8 mouse cellular contexts compared by ENCODE assay signal in the genomic region with DNA sequence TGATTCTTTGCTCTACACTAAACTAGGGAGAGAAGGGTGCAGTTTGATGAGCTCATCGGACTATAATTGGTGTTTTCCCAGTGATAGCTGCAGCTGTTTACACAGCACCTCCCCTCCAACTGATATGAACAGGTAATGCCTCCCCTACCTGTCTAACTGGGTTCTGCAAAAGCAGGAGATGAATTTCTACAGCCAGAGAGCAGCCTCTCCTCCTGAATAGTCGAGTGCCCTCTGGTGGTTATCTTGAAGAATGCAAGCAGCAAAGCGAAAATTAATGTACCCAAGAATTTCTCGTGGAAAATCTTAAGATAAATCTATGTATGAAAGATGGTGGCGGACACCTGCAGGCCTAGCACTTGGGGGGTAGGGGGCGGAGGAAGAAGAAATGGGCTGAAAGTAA. TPM values are rescaled to one million over a fixed set of nuclear protein-coding genes. Genes with fewer than 3 reads are reported as not detected.
DNase-seq lines count a peak whose midpoint lies in the region; ATAC-seq and TF ChIP-seq lines count a peak whose summit lies in the region.

No protein-coding gene starts in this region.

- no peak overlapping the region for H3K4me2 ChIP-seq in embryonic facial prominence, embryonic 11.5 days (ENCODE audit: low read depth, low read length)

- no peak overlapping the region for H3K27ac ChIP-seq in embryonic facial prominence, embryonic 11.5 days (replicated peaks; ENCODE audit: low read depth, low read length)

- peak; percentile 38 for TF ChIP-seq CTCF in lung, adult 2 months (IDR thresholded peaks at IDR 0.05; ENCODE audit: insufficient read depth, low read length)

- WGBS in embryonic facial prominence, embryonic 11.5 days: 17% methylated on average over 6 of the region's 6 CpGs
- WGBS in lung, adult 2 months: 5% methylated on average over 6 of the region's 6 CpGs

- no peak overlapping the region for H3K9ac ChIP-seq in embryonic facial prominence, embryonic 11.5 days (replicated peaks; ENCODE audit: low read length)

- TF ChIP-seq POLR2A in lung, adult 2 months (IDR thresholded peaks at IDR 0.05; ENCODE audit: borderline replicate concordance, extremely low read depth, low read depth, low read length): no peak

- no peaks in the 10 kb centered on the region for H3K9me3 ChIP-seq in embryonic facial prominence, embryonic 11.5 days (replicated peaks; ENCODE audit: control insufficient read depth, low read length)

- ATAC-seq in embryonic facial prominence, embryonic 11.5 days (replicated peaks; ENCODE audit: insufficient number of reproducible peaks, low FRiP score, low TSS enrichment, low read depth): no peak

- no peaks in the 10 kb centered on the region for H3K27me3 ChIP-seq in embryonic facial prominence, embryonic 11.5 days (ENCODE audit: control insufficient read depth, insufficient read depth, low read length)

- no peaks in the 10 kb centered on the region for H3K4me1 ChIP-seq in embryonic facial prominence, embryonic 11.5 days (ENCODE audit: control insufficient read depth, insufficient read depth, low read length)
- H3K4me1 ChIP-seq in lung, adult 2 months (ENCODE audit: control insufficient read depth, insufficient read depth, low read length): no peaks in the 10 kb centered on the region

- H3K4me3 ChIP-seq in embryonic facial prominence, embryonic 11.5 days (ENCODE audit: low read depth, low read length): no peak overlapping the region
- H3K4me3 ChIP-seq in lung, adult 2 months (replicated peaks; ENCODE audit: extremely low read depth, low read depth, low read length): peak overlapping the region; percentile 52

- peak; percentile 59 for DNase-seq in gastrocnemius, adult 18-20 months (ENCODE audit: low spot score)
- no peak for DNase-seq in gastrocnemius, adult 8-10 months (ENCODE audit: low spot score in 2 of 2)
- DNase-seq in 416B (ENCODE audit: low read depth): peak; percentile 70
- peak; percentile 55 for DNase-seq in adrenal gland, postnatal 10 days
- peak; percentile 79 for DNase-seq in embryonic facial prominence, embryonic 11.5 days (ENCODE audit: low spot score)
- DNase-seq in kidney, adult 18-20 months: peak; percentile 61
- DNase-seq in lung, adult 2 months: peak; percentile 24
- peak; percentile 19 to 54 for DNase-seq in spleen, postnatal 10 days (ENCODE audit: low spot score in 2 of 2)

- H3K36me3 ChIP-seq in embryonic facial prominence, embryonic 11.5 days (replicated peaks; ENCODE audit: control insufficient read depth, insufficient read depth, low read depth, low read length): no peaks in the 10 kb centered on the region

RNA-seq across cellular contexts. Expression of gene Aktip, which starts 52.1 kb away (rescaled TPM):
- total RNA-seq in gastrocnemius, adult 18-20 months (2021): 10 to 100 TPM; 58.7 to 71.0 TPM
- total RNA-seq in gastrocnemius, adult 8-10 months (2022): 10 to 100 TPM; 52.1 to 71.8 (median 61.8) TPM
- 10 to 100 TPM; 31.6 to 40.4 TPM for total RNA-seq in adrenal gland, postnatal 10 days (2021)
- polyA plus RNA-seq in embryonic facial prominence, embryonic 11.5 days (2014; fragmentation: Nextera tagmentation; extraction: Ambion mirVana): 64.4 and 64.9 TPM in 2 replicates
- polyA plus RNA-seq in lung, adult 2 months (2012; rRNA removed): 29.0 and 41.9 TPM in 2 replicates

Comparison
In these comparisons a context has a peak if more than half of its experiments do, and no peak if none do; other contexts are left out.
1. DNase-seq: peak in gastrocnemius, adult 18-20 months (single experiment), 416B (single experiment), adrenal gland, postnatal 10 days (single experiment), embryonic facial prominence, embryonic 11.5 days (single experiment), kidney, adult 18-20 months (single experiment), lung, adult 2 months (single experiment) and spleen, postnatal 10 days (2 of 2); none in gastrocnemius, adult 8-10 months (0 of 2).